Mouse (Mus musculus) embryo, embryonic 11 days (tissue): ENCODE measurements around the gene Btbd35f14.
"Not testable (repeated sequence)": the region's sequence is repeated elsewhere in the genome, so short reads cannot be mapped to it uniquely, and the experiment has no call there.

Experiments
- DNase-seq: peaks from one replicate; pipeline ENCODE4 v3.0.0-alpha.2; 2015

Gene Btbd35f14

DNA sequence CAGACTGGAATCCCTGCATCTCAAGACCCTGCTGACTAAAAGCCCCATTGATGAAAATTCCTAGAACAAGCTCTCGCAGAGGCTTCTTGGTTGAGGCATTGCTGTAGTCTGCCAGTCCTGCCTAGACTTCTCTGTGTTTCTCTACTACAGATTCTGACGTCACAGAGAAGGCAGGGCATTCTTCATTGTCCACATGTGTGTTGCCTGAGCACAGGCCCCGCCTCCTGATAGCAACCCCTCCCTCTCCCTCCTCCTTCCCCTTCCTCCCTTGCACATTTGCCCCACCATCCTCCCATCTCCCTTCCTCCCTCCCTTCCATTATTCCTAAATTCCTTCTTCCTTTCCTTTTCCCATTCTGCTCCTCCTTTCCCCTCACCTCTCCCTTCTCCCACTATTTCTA lies at the start of gene Btbd35f14:
Gene Btbd35f14, minus strand, starts transcription at position 101 of the 400 bp plus-strand sequence.
- not testable (repeated sequence) for DNase-seq

- not testable (repeated sequence) for DNase-seq
These were observed 45.3 kb downstream of the Btbd35f14 start, which contains the start of gene Btbd35f13 for GRCm38 (mm10) chrX:33656872-33657271. Gene Btbd35f13 (plus strand): TSS chrX:33657172.
